Mouse (Mus musculus): ENCODE results near the gene Gm11168.
"Not testable (repeated sequence)": the region's sequence is repeated elsewhere in the genome, so short reads cannot be mapped to it uniquely, and the experiment has no call there.

The Gm11168 gene

DNA sequence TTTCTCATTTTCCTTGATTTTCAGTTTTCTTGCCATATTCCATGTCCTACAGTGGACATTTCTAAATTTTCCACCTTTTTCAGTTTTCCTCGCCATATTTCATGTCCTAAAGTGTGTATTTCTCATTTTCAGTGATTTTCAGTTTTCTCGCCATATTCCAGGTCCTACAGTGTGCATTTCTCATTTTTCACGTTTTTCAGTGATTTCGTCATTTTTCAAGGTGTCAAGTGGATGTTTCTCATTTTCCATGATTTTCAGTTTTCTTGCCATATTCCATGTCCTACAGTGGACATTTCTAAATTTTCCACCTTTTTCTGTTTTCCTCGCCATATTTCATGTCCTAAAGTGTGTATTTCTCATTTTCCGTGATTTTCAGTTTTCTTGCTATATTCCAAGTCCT, 22.5 kb downstream of the Gm11168 start:
- DNase-seq = peak; percentile 56

DNA sequence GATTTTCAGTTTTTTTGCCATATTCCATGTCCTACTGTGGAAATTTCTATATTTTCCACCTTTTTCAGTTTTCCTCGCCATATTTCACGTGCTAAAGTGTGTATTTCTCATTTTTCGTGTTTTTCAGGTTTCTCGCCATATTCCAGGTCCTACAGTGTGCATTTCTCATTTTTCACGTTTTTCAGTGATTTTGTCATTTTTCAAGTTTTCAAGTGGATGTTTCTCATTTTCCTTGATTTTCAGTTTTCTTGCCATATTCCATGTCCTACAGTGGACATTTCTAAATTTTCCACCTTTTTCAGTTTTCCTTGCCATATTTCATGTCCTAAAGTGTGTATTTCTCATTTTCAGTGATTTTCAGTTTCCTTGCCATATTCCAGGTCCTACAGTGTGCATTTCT, 23.0 kb downstream of the Gm11168 start:
- not testable (repeated sequence) for DNase-seq

DNA sequence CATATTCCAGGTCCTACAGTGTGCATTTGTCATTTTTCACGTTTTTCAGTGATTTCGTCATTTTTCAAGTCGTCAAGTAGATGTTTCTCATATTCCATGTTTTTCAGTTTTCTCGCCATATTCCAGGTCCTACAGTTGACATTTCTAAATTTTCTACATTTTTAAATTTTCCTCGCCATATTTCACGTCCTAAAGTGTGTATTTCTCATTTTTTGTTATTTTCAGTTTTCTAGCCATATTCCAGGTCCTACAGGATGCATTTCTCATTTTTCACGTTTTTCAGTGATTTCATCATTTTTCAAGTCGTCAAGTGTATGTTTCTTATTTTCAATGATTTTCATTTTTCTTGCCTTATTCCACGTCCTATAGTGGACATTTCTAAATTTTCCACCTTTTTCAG, 23.6 kb downstream of the Gm11168 start:
- DNase-seq = not testable (repeated sequence)

DNA sequence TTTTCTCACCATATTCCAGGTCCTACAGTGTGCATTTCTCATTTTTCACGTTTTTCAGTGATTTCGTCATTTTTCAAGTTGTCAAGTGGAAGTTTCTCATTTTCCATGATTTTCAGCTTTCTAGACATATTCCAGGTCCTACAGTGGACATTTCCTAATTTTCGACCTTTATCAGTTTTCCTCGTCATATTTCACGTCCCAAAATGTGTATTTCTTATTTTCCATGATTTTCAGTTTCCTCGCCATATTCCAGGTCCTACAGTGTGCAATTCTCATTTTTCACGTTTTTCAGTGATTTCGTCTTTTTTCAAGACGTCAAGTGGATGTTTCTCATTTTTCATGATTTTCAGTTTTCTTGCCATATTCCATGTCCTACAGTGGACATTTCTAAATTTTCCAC, 24.1 kb downstream of the Gm11168 start:
- not testable (repeated sequence) for DNase-seq

DNA sequence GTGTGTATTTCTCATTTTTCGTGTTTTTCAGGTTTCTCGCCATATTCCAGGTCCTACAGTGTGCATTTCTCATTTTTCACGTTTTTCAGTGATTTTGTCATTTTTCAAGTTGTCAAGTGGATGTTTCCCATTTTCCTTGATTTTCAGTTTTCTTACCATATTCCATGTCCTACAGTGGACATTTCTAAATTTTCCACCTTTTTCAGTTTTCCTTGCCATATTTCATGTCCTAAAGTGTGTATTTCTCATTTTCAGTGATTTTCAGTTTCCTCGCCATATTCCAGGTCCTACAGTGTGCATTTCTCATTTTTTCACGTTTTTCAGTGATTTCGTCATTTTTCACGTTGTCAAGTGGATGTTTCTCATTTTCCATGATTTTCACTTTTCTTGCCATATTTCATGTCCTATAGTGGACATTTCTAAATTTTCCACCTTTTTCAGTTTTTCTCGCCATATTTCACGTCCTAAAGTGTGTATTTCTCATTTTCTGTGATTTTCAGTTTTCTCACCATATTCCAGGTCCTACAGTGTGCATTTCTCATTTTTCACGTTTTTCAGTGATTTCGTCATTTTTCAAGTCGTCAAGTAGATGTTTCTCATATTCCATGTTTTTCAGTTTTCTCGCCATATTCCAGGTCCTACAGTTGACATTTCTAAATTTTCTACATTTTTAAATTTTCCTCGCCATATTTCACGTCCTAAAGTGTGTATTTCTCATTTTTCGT, 26.3 kb downstream of the Gm11168 start:
- DNase-seq = peak; percentile 22

DNA sequence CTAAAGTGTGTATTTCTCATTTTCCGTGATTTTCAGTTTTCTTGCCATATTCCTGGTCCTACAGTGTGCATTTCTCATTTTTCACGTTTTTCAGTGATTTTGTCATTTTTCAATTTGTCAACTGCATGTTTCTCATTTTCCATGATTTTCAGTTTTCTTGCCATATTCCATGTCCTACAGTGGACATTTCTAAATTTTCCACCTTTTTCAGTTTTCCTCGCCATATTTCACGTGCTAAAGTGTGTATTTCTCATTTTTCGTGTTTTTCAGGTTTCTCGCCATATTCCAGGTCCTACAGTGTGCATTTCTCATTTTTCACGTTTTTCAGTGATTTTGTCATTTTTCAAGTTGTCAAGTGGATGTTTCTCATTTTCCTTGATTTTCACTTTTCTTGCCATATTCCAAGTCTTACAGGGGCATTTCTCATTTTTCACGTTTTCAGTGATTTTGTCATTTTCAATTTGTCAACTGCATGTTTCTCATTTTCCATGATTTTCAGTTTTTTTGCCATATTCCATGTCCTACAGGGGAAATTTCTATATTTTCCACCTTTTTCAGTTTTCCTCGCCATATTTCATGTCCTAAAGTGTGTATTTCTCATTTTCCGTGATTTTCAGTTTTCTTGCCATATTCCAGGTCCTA, 27.7 kb downstream of the Gm11168 start:
- DNase-seq = not testable (repeated sequence)

DNA sequence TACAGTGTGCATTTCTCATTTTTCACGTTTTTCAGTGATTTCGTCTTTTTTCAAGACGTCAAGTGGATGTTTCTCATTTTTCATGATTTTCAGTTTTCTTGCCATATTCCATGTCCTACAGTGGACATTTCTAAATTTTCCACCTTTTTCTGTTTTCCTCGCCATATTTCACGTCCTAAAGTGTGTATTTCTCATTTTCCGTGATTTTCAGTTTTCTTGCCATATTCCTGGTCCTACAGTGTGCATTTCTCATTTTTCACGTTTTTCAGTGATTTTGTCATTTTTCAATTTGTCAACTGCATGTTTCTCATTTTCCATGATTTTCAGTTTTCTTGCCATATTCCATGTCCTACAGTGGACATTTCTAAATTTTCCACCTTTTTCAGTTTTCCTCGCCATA, 31.2 kb downstream of the Gm11168 start, which contains the start of gene Gm17535:
Gm17535 (plus strand) TSS at position 301 of the 400 bp plus-strand sequence.
- DNase-seq = not testable (repeated sequence)

DNA sequence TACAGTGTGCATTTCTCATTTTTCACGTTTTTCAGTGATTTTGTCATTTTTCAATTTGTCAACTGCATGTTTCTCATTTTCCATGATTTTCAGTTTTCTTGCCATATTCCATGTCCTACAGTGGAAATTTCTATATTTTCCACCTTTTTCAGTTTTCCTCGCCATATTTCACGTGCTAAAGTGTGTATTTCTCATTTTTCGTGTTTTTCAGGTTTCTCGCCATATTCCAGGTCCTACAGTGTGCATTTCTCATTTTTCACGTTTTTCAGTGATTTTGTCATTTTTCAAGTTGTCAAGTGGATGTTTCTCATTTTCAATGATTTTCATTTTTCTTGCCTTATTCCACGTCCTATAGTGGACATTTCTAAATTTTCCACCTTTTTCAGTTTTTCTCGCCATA, 33.4 kb downstream of the Gm11168 start, which contains the start of gene Gm10715:
Gm10715 (plus strand) TSS at position 301 of the 400 bp plus-strand sequence.
- not testable (repeated sequence) for DNase-seq

DNA sequence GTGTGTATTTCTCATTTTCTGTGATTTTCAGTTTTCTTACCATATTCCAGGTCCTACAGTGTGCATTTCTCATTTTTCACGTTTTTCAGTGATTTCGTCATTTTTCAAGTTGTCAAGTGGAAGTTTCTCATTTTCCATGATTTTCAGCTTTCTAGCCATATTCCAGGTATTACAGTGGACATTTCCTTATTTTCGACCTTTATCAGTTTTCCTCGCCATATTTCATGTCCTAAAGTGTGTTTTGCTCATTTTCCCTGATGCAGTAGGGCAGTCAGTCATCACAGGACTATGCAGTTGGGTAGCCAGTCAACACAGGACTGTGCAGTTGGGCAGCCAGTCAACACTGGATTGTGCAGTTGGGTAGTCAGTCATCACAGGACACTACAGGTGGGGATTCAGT, 35.0 kb downstream of the Gm11168 start:
- not testable (repeated sequence) for DNase-seq
